Mouse (Mus musculus) myocyte (in vitro differentiated cells): ENCODE measurements around the gene Hsd17b13.

ENCODE experiments used
- E2F4 ChIP-seq: IDR thresholded peaks from one replicate; pipeline ENCODE4 v1.6.1; 2011; ENCODE audit warnings: mild to moderate bottlenecking, control low read depth, moderate library complexity; ENCODE audit not compliant: insufficient read depth
- MAX ChIP-seq: IDR thresholded peaks from one replicate; pipeline ENCODE4 v1.6.1; 2011; ENCODE audit warnings: low read depth, mild to moderate bottlenecking, control low read depth
- POLR2A ChIP-seq: IDR thresholded peaks from one replicate; pipeline ENCODE4 v1.6.1; 2011; ENCODE audit warnings: low read depth, mild to moderate bottlenecking, control low read depth, moderate library complexity; ENCODE audit not compliant: insufficient read length
- USF1 ChIP-seq: IDR thresholded peaks from one replicate; pipeline ENCODE4 v1.6.1; 2011; ENCODE audit warnings: low read depth, mild to moderate bottlenecking, control low read depth, moderate library complexity

- TF ChIP-seq E2F4 (no peak), MAX (no peak), USF1 (no peak), POLR2A (no peak)
Observed at GRCm38 (mm10) chr5:104002549-104003255, 25.5 kb upstream of the Hsd17b13 start.
